Mouse (Mus musculus) layer of hippocampus, adult 9-11 months (tissue): Measurements from ENCODE around the gene Scamp1.
A peak's percentile ranks its signal among the peaks of the same experiment; 100 is the strongest.

Experiments used
- DNase-seq: peaks from one replicate; pipeline ENCODE4 v3.0.0; 2022

Gene Scamp1

DNA sequence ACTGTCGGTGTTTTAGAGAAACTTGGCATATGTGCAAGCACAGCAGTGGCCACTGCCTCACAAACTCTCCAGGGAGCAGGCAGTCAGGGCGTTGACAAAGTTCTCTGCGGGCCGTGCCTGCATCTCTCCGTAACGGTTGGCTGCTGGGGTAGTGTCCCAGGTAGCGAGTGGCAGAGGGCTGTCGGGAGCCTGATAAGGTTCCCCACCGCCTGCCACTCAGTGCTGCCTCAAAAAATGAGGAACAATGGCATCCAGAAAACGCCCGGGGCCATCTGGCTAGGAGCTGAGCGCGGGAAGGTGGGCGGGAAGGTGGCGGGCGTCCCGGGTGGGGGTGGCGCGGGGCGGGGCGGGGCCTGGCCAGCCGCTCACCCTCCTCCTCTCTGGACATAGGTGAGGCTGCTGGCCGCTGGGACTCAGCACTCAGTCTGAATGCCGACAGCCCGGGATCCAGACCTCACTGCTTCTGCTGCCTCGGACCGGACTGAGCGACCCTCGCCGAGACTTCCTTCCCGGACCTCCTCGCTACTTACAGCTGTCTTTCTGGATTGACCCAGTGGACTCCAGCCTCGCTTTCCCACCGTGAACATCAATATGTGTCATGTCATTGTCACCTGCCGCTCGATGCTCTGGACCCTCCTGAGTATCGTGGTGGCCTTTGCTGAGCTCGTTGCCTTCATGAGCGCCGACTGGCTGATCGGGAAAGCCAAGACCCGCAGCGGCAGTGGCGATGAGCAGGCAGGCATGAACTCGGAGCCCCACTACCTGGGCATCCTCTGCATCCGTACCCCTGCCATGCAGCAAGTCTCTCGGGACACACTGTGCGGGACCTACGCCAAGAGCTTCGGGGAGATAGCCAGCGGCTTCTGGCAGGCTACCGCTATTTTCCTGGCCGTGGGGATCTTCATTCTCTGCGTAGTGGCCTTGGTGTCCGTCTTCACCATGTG is 111.8 kb downstream of the Scamp1 start:
- DNase-seq = peak; percentile 52

DNA sequence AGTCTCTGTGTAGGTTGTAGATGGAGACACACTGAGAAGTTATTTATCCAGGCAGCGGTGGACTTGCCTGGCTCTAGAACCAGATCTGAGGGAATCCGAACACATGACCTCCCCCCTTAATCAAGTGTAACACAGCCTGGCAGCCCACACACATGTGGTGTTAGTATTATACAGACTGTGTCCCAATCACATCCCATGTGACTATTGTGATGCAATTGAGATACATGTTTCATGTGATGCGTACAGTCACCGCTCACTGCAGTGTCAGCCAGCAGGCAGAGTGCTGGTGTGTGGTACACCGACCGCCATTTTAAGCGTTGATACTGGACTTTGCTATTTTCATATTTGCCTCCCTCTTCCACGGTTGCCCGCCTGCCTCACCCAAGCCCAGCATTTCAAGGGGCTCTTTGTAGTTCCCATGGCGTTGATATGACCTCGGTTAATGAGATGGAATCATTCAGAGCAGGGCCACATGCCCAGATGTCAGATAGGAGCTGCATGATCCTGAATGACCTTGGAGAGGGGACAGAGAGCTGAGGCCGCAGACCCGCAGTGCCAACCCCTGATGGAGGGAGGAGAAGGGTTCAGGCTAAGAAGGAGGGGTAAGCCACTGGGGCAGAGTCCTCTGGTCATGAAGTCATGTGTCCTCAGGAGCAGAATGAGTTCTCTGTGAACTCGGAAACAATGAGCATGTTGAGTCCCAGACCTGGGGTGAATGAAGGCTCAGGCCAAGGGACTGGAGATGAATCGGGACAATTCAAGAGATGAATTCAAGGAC is 112.9 kb downstream of the Scamp1 start:
- DNase-seq = peak; percentile 65

GRCm38 (mm10) chr13:94171612-94172011 is 114.0 kb downstream of the Scamp1 start:
- DNase-seq = no peak

DNA sequence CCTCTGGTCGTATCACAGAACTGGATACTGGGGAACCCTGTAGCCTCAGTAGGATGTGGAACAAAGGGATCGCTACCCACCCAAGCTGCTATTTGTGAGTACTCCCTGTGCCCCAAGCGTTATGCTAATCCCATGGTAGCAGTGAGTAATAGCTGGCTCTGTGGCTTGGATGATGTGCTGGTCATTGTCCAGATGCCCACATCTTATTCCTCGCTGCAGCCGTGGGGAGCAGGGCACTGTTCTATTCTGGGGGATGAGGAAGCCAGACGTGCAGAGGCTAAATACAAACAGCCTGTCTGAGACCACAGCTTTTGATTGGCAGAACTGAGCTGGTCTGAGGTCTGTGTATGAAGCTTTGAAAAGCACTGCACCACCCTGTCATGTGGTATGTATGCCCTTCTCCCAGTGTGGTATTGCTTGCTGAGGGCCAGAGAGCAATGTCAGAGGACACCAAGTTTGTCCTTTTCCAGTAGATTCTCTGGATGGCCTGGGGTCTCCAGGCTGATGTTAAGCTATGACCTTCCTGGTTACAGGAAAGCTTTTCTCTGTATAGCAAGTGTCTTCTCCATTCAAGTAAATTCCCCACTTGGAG is 116.2 kb downstream of the Scamp1 start:
- DNase-seq = peak; percentile 35

DNA sequence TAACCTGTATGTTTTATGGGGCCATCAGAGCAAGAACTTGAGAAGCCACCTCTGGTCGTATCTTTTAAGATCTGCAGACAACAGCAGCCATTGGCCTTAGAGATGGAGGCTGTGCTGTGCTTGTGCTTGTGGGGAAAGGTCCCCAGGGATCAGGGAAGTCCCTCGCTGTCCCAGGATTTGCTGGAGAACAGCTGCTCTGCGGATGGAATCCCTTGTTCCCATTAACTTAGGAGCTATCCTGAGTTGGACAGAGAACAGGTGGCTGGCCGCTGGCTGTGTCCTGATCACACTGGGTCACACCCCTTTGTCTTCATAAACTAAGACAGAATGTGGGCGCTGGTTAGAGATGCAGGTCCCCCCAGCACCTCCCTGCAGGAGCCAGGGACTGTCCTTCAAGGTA is 117.3 kb downstream of the Scamp1 start:
- no peak for DNase-seq

DNA sequence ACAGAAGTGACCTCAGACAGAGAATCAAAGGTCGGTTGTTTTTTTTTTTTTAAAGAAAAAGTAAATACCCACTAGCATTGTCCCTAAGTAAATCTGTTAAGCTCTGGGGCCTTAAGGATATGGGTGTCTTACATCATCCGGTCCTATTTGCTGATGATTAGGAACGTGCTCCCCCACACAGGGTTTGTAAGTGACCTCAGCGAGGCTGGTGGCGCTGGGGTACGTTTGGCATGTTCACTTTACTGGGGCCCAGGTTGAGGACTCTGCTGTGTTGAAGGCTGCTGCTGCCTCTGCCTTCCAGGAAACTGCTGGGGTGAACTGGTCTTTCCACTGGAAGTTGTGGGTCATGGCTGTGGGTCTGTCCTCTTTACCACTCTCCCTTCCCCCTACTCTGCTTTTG is 121.2 kb downstream of the Scamp1 start:
- no peak for DNase-seq

GRCm38 (mm10) chr13:94159478-94160220 is 126.0 kb downstream of the Scamp1 start:
- no peak for DNase-seq

DNA sequence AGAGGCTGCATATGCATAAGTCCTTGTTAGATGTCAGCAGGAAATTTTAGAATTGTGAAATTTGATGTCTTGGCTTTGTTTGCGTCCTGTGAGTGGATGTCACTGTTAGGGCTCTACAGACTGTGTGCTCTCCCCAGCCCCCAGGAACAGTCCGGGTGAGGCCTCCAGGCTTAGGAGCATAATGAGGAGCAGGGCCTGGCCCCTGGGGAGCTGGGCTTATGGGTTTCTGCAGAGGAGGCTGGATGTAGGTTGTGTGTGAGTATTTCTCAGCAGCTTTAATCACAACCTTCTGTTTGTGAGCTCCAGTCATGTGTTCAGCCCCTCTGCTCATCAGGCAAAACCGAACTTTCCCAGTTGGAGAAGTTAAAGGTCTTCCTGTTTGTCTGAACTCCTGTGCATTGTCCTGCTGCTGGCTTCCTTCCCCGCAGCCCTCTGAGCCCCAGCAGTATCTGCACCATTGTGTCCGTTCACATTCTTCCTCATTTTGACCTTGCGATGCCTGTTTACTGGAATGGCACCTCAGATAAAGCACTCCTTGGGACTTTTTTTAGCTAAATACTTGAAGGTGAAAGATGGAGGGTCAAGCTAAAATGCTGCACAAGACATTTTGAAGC is 126.7 kb downstream of the Scamp1 start:
- no peak for DNase-seq

DNA sequence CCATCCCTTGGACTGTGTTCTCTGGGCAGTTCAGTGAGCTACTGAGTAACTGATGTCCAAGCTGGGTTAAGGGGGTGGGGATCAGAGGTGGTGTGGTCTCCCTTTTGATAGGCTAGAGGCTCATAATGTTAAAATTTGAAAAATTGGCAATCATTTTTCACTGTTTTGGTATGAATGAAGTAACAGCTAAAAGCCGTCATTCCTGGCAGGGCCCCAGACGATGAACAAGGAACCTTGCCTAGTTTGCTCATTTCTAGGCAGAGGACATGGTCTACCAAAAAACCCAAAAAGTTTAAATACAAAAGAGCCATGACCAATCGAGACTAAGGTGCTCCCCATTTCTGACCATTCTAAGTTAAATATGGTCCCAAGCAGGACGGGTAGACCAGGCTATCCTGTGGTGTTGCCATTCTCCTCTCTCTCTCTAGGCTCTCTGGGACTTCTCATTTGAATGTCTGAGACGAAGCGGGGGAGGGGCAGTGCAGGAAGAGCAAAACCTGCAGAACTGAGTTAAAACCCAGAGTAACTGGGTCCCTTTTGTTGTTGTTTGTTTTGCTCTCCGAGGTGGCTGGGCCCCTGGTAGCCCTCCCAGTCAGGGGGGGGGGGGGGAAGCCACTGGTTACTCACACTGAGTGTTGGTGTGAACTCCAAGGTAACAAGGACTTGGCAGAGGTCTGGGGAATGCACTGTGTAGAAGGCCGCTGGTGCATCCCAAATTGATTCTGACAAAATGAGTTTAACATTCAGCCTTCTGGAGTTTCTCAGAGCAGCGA is 129.8 kb downstream of the Scamp1 start:
- DNase-seq = no peak

- DNase-seq = no peak
Observed at GRCm38 (mm10) chr13:94154512-94155296, 131.0 kb downstream of the Scamp1 start.

DNA sequence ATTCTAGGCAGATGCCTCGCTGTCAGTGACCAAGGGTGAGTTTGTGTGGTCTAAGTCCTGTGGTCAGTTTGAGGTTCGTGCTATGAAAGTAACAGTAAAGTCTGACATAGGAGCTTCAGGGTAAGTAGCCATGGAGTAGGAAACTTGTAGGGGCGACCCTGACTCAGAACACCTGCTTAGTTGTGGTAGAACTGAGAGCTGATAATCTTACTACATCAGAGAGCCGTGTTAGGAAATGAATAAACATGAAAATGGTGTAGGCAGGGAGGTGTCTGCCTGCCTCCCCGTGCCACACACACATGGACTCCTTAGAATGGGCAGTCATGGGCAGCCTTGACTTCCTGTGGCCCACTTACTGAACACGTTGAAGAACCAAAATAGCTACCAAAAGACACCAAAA is 132.0 kb downstream of the Scamp1 start:
- no peak for DNase-seq

- no peak for DNase-seq
Observed at GRCm38 (mm10) chr13:94152836-94153235, 132.8 kb downstream of the Scamp1 start.
